ENCODE assay signal across 12 mouse cellular contexts in genomic region chr12:28863260-28863659, GRCm38 (mm10).
DNase-seq lines count a peak whose midpoint lies in the region; ATAC-seq and TF ChIP-seq lines count a peak whose summit lies in the region.
"Had no signal": no experiment of that assay in that cellular context is flagged by ENCODE, and none has a peak within 500 bp of the region (broad histone marks: within the 10 kb centered on the region; RNA-seq: fewer than 3 reads in every experiment).

No protein-coding gene starts in this region.

- no peak for TF ChIP-seq EP300 in stomach, postnatal 0 days (optimal IDR thresholded peaks at IDR 0.05)

- H3K27me3 ChIP-seq in forebrain, embryonic 13.5 days = no peaks in the 10 kb centered on the region
- H3K27me3 ChIP-seq in forebrain, embryonic 11.5 days (ENCODE audit: control insufficient read depth, insufficient read depth, low read length) = no peaks in the 10 kb centered on the region
- no peaks in the 10 kb centered on the region for H3K27me3 ChIP-seq in stomach, embryonic 14.5 days (ENCODE audit: control insufficient read depth, insufficient read depth, low read length)
- no peaks in the 10 kb centered on the region for H3K27me3 ChIP-seq in stomach, postnatal 0 days (ENCODE audit: control insufficient read depth, insufficient read depth, low read length)

- peak; percentile 27 for ATAC-seq in forebrain, embryonic 13.5 days
- ATAC-seq in forebrain, embryonic 11.5 days (replicated peaks; ENCODE audit: low FRiP score) = no peak
- peak; percentile 88; the same call in 1 of the 2 replicates for ATAC-seq in stomach, embryonic 14.5 days (ENCODE audit: insufficient number of reproducible peaks, insufficient read depth, low FRiP score, low read depth)
- ATAC-seq in stomach, postnatal 0 days (ENCODE audit: low FRiP score, low TSS enrichment) = no peak
- ATAC-seq: liver, postnatal 0 days had no signal

- peaks cover 5% of the 10 kb centered on the region; the same call in 1 of the 2 replicates for H3K36me3 ChIP-seq in forebrain, embryonic 13.5 days (ENCODE audit: poor library complexity, severe bottlenecking)
- H3K36me3 ChIP-seq in forebrain, embryonic 11.5 days (ENCODE audit: control insufficient read depth, insufficient read depth, low read length) = no peaks in the 10 kb centered on the region
- no peaks in the 10 kb centered on the region for H3K36me3 ChIP-seq in stomach, embryonic 14.5 days (ENCODE audit: control insufficient read depth, insufficient read depth, low read length)
- H3K36me3 ChIP-seq in stomach, postnatal 0 days (ENCODE audit: control insufficient read depth, insufficient read depth, low read length) = no peaks in the 10 kb centered on the region

- 60% methylated on average over 12 of the region's 12 CpGs for WGBS in forebrain, embryonic 13.5 days
- 91% methylated on average over 12 of the region's 12 CpGs for WGBS in forebrain, embryonic 11.5 days
- 52% methylated on average over 12 of the region's 12 CpGs for WGBS in stomach, embryonic 14.5 days
- 47% methylated on average over 12 of the region's 12 CpGs for whole genome bisulfite sequencing in stomach, postnatal 0 days

- H3K9ac ChIP-seq in forebrain, embryonic 13.5 days = no peak overlapping the region
- no peak overlapping the region for H3K9ac ChIP-seq in forebrain, embryonic 11.5 days (ENCODE audit: low read length)
- no peak overlapping the region for H3K9ac ChIP-seq in stomach, embryonic 14.5 days (replicated peaks; ENCODE audit: low read depth, low read length)
- H3K9ac ChIP-seq in stomach, postnatal 0 days (ENCODE audit: low read length) = no peak overlapping the region
- H3K9ac ChIP-seq: liver, postnatal 0 days had no signal

- DNase-seq in forebrain, embryonic 11.5 days (ENCODE audit: low spot score) = no peak
- peak; percentile 44 for DNase-seq in layer of hippocampus, adult 11-12 months (ENCODE audit: low spot score)
- no peak for DNase-seq in layer of hippocampus, postnatal 10 days (ENCODE audit: low spot score in 2 of 2)
- DNase-seq in stomach, postnatal 0 days (ENCODE audit: low spot score) = no peak
- no peak for DNase-seq in adrenal gland, adult 8-10 months
- DNase-seq in adrenal gland, postnatal 36 days = no peak
- DNase-seq: adrenal gland, postnatal 25 days; cerebellum, adult 9-11 months; liver, postnatal 0 days had no signal

- H3K4me3 ChIP-seq in forebrain, embryonic 13.5 days = no peak overlapping the region
- H3K4me3 ChIP-seq in forebrain, embryonic 11.5 days (ENCODE audit: low read depth, low read length) = no peak overlapping the region
- H3K4me3 ChIP-seq in stomach, embryonic 14.5 days (ENCODE audit: low read depth, low read length) = no peak overlapping the region
- H3K4me3 ChIP-seq in stomach, postnatal 0 days (ENCODE audit: low read depth, low read length) = no peak overlapping the region
- H3K4me3 ChIP-seq: heart, embryonic 10.5 days had no signal

- peaks cover 55% of the 10 kb centered on the region for H3K4me1 ChIP-seq in forebrain, embryonic 13.5 days
- peaks cover 7% of the 10 kb centered on the region for H3K4me1 ChIP-seq in forebrain, embryonic 11.5 days (replicated peaks; ENCODE audit: control insufficient read depth, insufficient read depth, low read length)
- peaks cover 7% of the 10 kb centered on the region; the same call in 1 of the 2 replicates for H3K4me1 ChIP-seq in stomach, embryonic 14.5 days (ENCODE audit: control insufficient read depth, insufficient read depth, low read length)
- H3K4me1 ChIP-seq in stomach, postnatal 0 days (replicated peaks; ENCODE audit: control insufficient read depth, insufficient read depth) = no peaks in the 10 kb centered on the region

- peak overlapping the region; percentile 77 for H3K27ac ChIP-seq in forebrain, embryonic 13.5 days
- no peak overlapping the region for H3K27ac ChIP-seq in forebrain, embryonic 11.5 days (ENCODE audit: low read depth, low read length)
- H3K27ac ChIP-seq in stomach, embryonic 14.5 days (ENCODE audit: low read length) = peak overlapping the region; percentile 55; the same call in 1 of the 2 replicates
- H3K27ac ChIP-seq in stomach, postnatal 0 days (replicated peaks) = no peak overlapping the region
- H3K27ac ChIP-seq: heart, embryonic 10.5 days had no signal

- no peak for TF ChIP-seq CTCF in stomach, postnatal 0 days (IDR thresholded peaks at IDR 0.05; ENCODE audit: low read depth)

- no peaks in the 10 kb centered on the region for H3K9me3 ChIP-seq in forebrain, embryonic 13.5 days (replicated peaks)
- H3K9me3 ChIP-seq in forebrain, embryonic 11.5 days (ENCODE audit: control insufficient read depth, low read length) = no peaks in the 10 kb centered on the region
- no peaks in the 10 kb centered on the region for H3K9me3 ChIP-seq in stomach, embryonic 14.5 days (ENCODE audit: control insufficient read depth, low read depth, low read length)
- no peaks in the 10 kb centered on the region for H3K9me3 ChIP-seq in stomach, postnatal 0 days (ENCODE audit: control insufficient read depth, low read length)
- H3K9me3 ChIP-seq: heart, embryonic 10.5 days had no signal

- no peak overlapping the region for H3K4me2 ChIP-seq in forebrain, embryonic 13.5 days
- no peak overlapping the region for H3K4me2 ChIP-seq in forebrain, embryonic 11.5 days (ENCODE audit: low read depth, low read length, severe bottlenecking)
- no peak overlapping the region for H3K4me2 ChIP-seq in stomach, embryonic 14.5 days (replicated peaks; ENCODE audit: low read depth, low read length)
- H3K4me2 ChIP-seq in stomach, postnatal 0 days (replicated peaks; ENCODE audit: low read depth) = no peak overlapping the region

Comparison
In these comparisons a context has a peak if more than half of its experiments do, and no peak if none do; other contexts are left out.
1. ATAC-seq: peak in forebrain, embryonic 13.5 days (single experiment) and stomach, embryonic 14.5 days (single experiment); none in forebrain, embryonic 11.5 days (single experiment) and stomach, postnatal 0 days (single experiment).
2. H3K27ac ChIP-seq: peak in forebrain, embryonic 13.5 days (single experiment) and stomach, embryonic 14.5 days (single experiment); none in forebrain, embryonic 11.5 days (single experiment) and stomach, postnatal 0 days (single experiment).